Mouse (Mus musculus): Measurements from ENCODE around the gene Ccl8.

Gene Ccl8

GRCm38 (mm10) chr11:82114885-82115284, at the start of gene Ccl8:
TSS of gene Ccl8 (plus strand) at chr11:82115185.
- DNase-seq = no peak

GRCm38 (mm10) chr11:82066953-82067571, 47.9 kb upstream of the Ccl8 start:
- no peak for DNase-seq

GRCm38 (mm10) chr11:82071076-82071475, 43.9 kb upstream of the Ccl8 start:
- peak in 1 of 2 experiments; percentile 14 for DNase-seq

GRCm38 (mm10) chr11:82072374-82072773, 42.6 kb upstream of the Ccl8 start:
- DNase-seq = no peak

GRCm38 (mm10) chr11:82072984-82073383, 42.0 kb upstream of the Ccl8 start:
- DNase-seq = no peak

GRCm38 (mm10) chr11:82073686-82074085, 41.3 kb upstream of the Ccl8 start:
- DNase-seq = peak in 1 of 2 experiments; percentile 8

GRCm38 (mm10) chr11:82077031-82077430, 38.0 kb upstream of the Ccl8 start:
- no peak for DNase-seq

GRCm38 (mm10) chr11:82078136-82078730, 36.8 kb upstream of the Ccl8 start:
- DNase-seq = no peak

GRCm38 (mm10) chr11:82080865-82081264, 34.1 kb upstream of the Ccl8 start:
- DNase-seq = no peak

GRCm38 (mm10) chr11:82084360-82084759, 30.6 kb upstream of the Ccl8 start:
- DNase-seq = no peak

- no peak for DNase-seq
Measured at GRCm38 (mm10) chr11:82099511-82100323, 15.3 kb upstream of the Ccl8 start.

- DNase-seq = no peak
Measured at GRCm38 (mm10) chr11:82101087-82101486, 13.9 kb upstream of the Ccl8 start.

- DNase-seq = no peak
Measured at GRCm38 (mm10) chr11:82101529-82101928, 13.5 kb upstream of the Ccl8 start, which contains the start of gene Ccl12. TSS of gene Ccl12 (plus strand) at chr11:82101845.

GRCm38 (mm10) chr11:82109611-82110010, 5.4 kb upstream of the Ccl8 start:
- DNase-seq = no peak

- no peak for DNase-seq
Measured at GRCm38 (mm10) chr11:82110372-82111248, 4.4 kb upstream of the Ccl8 start.

- DNase-seq = no peak
Measured at GRCm38 (mm10) chr11:82116041-82116440, 1.1 kb downstream of the Ccl8 start.

- no peak for DNase-seq
Measured at GRCm38 (mm10) chr11:82132977-82133376, 18.0 kb downstream of the Ccl8 start.

GRCm38 (mm10) chr11:82136196-82136595, 21.2 kb downstream of the Ccl8 start:
- no peak for DNase-seq

- no peak for DNase-seq
Measured at GRCm38 (mm10) chr11:82139492-82140094, 24.6 kb downstream of the Ccl8 start.

GRCm38 (mm10) chr11:82159126-82159525, 44.1 kb downstream of the Ccl8 start:
- no peak for DNase-seq

- DNase-seq = no peak
Measured at GRCm38 (mm10) chr11:82163285-82163684, 48.3 kb downstream of the Ccl8 start.
